Mouse (Mus musculus): ENCODE results near the gene Fkbp1a.

DNA sequence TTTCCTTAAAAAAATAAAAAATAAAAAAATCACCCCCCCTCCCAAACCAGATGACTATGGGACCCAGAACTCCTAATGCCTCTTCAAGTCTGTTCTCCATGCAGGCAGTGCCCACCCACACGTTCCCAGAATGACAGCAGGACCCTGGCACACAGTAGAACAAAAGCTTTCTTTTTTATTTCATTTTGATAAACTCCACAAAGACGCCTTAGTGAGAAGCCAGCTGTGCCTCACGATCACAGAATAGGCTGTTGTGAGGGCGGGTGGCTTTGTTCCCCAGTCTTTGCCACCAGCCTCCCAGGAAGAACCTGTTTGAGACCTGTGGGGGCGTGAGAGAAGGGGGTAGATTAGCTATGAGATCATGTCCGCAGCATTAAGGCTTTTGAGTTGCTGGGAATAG, 2.4 kb downstream of the Fkbp1a start:
- TF ChIP-seq CTCF (IDR thresholded peaks at IDR 0.05; ENCODE audit: borderline replicate concordance, insufficient read depth, low read depth, low read length) (no peak), POLR2A (IDR thresholded peaks at IDR 0.05; ENCODE audit: borderline replicate concordance, insufficient read depth, low read length) (no peak)

All from cerebellum, adult 2 months (tissue).